In genomic region chr11:74973290-74974157, GRCm38 (mm10) we compare ENCODE assay signal across 12 mouse cellular contexts.
"Had no signal": no experiment of that assay in that cellular context is flagged by ENCODE, and none has a peak within 500 bp of the region (broad histone marks: within the 10 kb centered on the region; RNA-seq: fewer than 3 reads in every experiment).

No protein-coding gene starts in this region.

- H3K27me3 ChIP-seq: limb, embryonic 15.5 days; liver, embryonic 12.5 days; midbrain, embryonic 12.5 days; neural tube, embryonic 13.5 days; stomach, embryonic 15.5 days had no signal

- H3K9ac ChIP-seq: limb, embryonic 15.5 days; liver, embryonic 12.5 days; lung, embryonic 14.5 days; midbrain, embryonic 12.5 days; neural tube, embryonic 13.5 days; stomach, embryonic 15.5 days had no signal

- DNase-seq: kidney, postnatal 25 days; layer of hippocampus, postnatal 36 days; lung, embryonic 14.5 days; lung, postnatal 10 days; lung, postnatal 4 days; retina, postnatal 1 day had no signal

- H3K27ac ChIP-seq: limb, embryonic 15.5 days; liver, embryonic 12.5 days; midbrain, embryonic 12.5 days; neural tube, embryonic 13.5 days; stomach, embryonic 15.5 days had no signal

- H3K4me3 ChIP-seq: limb, embryonic 15.5 days; liver, embryonic 12.5 days; midbrain, embryonic 12.5 days; neural tube, embryonic 13.5 days; stomach, embryonic 15.5 days had no signal

- H3K36me3 ChIP-seq: stomach, embryonic 15.5 days had no signal

- H3K9me3 ChIP-seq: limb, embryonic 15.5 days; liver, embryonic 12.5 days; midbrain, embryonic 12.5 days; neural tube, embryonic 13.5 days; stomach, embryonic 15.5 days had no signal

- H3K4me1 ChIP-seq: limb, embryonic 15.5 days; liver, embryonic 12.5 days; midbrain, embryonic 12.5 days; neural tube, embryonic 13.5 days; stomach, embryonic 15.5 days had no signal

- H3K4me2 ChIP-seq: limb, embryonic 15.5 days; liver, embryonic 12.5 days; lung, embryonic 14.5 days; midbrain, embryonic 12.5 days; neural tube, embryonic 13.5 days; stomach, embryonic 15.5 days had no signal

- ATAC-seq: liver, embryonic 12.5 days; midbrain, embryonic 16.5 days had no signal
